Mouse (Mus musculus) thymus, adult 2 months (tissue): Measurements from ENCODE around the gene Mrpl38.

Source experiments
- CTCF ChIP-seq: fragments of 200-500 bp; IDR thresholded peaks from 2 replicates; pipeline ENCODE4 v1.5.1; 2012; ENCODE audit warnings: mild to moderate bottlenecking, control low read depth, low read length, moderate library complexity, borderline replicate concordance; ENCODE audit not compliant: control insufficient read depth, poor library complexity, insufficient read depth; ENCODE audit errors: extremely low read depth
- POLR2A ChIP-seq: fragments of 200-500 bp; IDR thresholded peaks from 2 replicates; pipeline ENCODE4 v1.6.1; 2012; ENCODE audit warnings: mild to moderate bottlenecking, low read length, control low read depth, moderate library complexity; ENCODE audit not compliant: control insufficient read depth, poor library complexity, insufficient read depth; ENCODE audit errors: extremely low read depth

- TF ChIP-seq CTCF (no peak), POLR2A (no peak)
Measured at GRCm38 (mm10) chr11:116133497-116133896, 5.2 kb downstream of the Mrpl38 start.
